Mouse (Mus musculus): ENCODE data around the gene Taf3.

The Taf3 gene

DNA sequence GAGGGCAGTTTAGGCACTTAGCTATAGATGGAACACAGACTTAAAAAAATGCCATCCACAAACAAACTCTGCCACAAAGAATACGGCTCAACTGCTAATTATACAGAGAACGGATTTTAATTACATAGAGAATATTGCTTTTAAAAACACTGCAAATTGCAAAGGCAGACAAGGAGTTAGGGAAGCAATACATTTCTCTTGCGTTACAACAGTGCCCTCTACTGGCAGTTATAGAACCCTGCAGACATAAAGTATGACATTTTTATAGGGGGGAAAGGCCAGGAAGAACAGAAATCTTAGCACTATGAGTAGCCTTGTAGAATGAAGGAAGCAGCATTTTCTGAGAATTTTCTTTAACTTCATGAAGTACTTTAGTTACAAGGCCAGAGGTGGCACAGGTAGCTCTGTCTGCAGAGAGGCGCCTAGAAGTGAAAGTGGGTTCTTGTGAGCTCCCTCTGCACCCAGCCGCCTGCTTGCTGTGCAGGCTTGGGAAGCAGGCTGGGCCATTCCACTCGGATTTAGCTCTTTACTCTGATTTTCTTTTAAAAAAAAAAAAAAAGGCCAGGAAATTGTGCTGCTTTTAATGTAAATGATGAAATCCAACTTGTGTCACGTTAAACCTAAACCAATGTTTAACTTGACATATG is 38.0 kb downstream of the Taf3 start:
- DNase-seq (ENCODE audit: low read depth): peak; percentile 51

DNA sequence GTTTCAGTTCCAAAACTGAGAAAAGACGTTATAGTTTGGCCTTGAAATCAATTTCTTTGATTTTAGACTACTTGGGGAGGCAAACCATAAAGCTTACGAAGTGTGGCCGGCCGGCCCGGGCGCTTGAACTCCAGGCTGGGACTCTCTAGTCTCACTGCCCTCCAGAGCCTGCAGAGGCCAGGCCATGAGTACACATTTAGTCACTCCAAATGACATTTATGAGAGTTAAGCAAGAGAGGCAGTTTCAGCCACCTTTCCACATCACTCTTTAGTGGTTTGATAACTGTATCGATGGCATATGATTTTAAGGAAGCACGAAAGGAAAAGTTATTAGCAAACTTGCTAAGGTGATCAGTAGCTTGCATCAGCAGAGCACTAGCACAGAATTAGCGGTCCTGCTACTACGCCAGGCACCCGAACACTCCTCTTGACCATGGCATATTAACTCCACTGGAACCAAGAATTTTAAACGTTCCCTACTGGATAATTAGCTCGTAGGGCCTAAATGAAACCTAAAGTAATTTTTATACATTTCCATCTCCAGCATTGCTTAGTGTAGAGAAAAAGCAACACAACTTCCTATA is 38.6 kb downstream of the Taf3 start:
- DNase-seq (ENCODE audit: low read depth): no peak

DNA sequence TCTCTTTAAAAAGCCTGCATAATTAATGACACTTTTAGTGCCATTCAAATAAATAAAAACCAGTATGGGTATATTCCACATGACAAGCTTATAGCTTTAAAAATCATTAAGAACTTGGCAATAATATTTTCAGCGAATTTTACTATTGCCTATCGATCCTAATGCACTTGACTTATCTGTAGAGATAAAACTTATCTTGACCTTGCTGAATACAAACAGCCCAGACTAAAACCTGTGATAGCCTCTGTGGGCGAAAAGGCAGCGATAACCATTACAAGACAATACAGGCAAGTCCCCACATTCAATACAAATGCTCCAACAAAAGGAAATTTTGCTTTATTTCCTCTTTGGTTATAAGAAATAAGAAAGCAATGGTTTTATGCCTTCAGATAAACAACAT is 39.8 kb downstream of the Taf3 start:
- DNase-seq (ENCODE audit: low read depth): no peak

DNA sequence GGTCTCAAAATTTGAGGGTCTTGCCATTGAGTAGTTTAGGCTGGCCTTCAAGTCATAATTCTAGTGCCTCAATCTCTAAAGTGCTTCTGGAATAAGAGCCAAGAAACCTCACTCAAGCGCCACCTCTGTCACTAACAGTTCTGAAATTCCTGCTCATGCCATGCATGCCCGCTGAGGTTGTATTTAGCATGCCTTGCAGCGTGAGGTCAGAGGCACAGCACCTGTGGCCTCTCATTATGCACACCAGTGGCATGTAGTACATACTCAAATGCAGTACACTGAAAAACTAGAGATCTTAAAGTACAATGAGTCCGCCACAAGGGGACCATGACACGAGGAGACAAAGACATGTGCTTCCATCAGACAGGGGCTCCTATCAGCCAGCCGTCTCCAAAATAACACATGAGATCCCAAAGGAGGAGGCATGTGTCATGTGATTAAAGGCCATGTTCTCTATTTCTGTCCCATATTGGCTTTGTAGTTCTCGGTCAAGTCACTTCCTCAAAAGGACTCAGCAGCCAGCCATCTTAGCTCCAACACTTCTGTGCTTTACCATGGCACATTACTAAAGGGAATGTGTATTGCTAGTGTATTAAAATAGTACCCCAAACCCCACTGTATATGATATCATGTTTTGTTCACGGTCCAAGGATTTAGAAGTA is 43.3 kb downstream of the Taf3 start:
- no peak for DNase-seq (ENCODE audit: low read depth)

DNA sequence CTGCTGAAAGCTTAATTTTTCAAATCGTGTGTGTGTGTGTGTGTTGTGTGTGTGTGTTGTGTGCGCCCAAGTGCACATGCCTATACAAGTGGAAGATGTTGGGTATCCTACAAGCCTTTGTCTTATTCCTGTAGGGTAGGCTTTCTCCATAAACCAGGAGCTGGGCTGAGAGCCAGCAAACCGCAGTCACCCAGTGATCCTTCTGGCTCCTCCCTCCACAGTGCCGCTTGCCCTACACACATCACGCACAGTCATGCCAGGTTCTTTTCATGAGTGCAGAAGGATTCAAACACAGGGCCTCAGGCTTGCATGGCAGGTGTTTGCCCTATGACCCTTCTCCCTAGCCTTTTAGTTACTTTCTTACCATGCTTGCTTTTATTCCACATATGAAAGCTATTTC is 45.0 kb downstream of the Taf3 start:
- DNase-seq (ENCODE audit: low read depth): no peak

DNA sequence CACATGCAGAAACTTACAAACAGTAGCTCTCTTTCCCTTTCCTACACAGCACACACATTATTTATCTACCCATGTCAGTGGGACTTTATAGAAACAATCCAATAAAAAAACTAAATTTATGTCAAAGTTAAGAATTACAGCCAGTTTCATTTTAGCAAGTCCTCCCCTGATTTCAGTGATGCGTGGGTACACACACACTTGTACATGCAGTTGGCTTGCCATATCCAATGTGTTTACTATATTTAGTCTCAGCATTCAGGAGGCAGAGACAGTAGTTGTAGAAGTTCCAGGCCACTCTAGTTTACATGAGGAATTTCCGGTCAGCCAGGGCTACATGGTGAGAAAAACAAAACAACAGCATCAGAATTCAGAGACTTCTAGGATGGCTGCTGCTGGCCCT is 46.8 kb downstream of the Taf3 start:
- DNase-seq (ENCODE audit: low read depth): no peak

DNA sequence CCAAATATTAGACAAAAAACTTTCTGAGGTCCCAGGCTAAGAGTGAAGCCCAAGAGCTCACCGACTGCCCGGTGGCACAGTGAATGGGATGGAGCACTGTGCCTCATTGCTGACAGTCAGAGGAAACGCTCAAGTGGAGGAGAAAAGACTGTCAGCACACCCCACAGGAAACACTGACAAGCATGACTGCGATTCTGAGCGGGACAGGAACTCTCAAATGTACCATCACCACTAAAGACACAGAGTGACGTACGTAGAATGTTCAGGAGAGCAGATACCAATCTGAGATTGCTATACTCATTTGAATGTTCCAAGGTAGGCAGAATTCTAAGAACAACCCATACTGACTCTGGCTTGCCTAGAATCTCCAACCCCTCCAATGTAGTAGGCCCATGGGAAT is 50.9 kb downstream of the Taf3 start:
- no peak for DNase-seq (ENCODE audit: low read depth)

DNA sequence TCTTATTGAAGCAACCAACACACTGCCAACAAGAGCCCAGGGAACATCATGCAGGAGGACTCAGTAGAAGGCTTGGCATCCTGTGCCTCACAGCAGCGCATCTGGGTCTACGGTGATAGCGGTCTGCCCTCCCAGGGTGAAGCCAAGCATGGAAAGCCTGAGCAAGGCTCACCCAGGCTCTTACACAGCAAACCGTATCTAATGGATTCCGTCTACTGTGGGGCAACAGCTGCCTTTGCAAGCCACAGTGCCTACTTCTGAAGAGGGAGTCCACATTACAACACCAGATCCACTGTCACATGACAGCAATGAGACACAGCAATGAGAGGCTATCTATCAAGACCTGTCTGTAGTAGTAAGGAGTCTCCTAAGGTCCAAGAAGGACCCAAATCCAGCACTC is 52.3 kb downstream of the Taf3 start:
- no peak for DNase-seq (ENCODE audit: low read depth)

DNA sequence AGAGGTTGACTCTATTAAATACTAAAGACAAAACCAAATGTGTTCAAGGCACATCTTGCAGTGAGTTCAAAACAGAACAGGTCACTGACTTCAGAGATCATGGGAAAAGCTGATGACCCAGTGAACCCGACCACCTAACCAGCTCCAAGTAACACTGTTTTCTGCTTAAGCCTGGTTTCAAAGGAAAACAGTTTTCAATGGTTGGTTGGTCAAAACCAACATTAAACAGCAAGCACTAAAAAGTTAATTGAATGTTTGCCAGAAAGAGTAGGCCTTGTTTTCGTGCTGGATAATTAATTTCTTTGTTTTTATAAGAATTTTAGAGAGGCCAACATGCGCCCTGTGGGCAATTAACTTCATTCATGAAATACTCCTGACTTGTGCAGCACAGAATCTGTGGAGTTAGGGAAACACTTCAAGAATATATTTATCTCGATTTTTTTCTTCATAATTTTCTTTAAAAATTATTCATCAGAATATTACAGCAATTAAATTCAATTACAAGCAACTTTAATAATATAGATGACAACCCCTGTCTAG is 57.6 kb downstream of the Taf3 start:
- DNase-seq (ENCODE audit: low read depth): no peak

DNA sequence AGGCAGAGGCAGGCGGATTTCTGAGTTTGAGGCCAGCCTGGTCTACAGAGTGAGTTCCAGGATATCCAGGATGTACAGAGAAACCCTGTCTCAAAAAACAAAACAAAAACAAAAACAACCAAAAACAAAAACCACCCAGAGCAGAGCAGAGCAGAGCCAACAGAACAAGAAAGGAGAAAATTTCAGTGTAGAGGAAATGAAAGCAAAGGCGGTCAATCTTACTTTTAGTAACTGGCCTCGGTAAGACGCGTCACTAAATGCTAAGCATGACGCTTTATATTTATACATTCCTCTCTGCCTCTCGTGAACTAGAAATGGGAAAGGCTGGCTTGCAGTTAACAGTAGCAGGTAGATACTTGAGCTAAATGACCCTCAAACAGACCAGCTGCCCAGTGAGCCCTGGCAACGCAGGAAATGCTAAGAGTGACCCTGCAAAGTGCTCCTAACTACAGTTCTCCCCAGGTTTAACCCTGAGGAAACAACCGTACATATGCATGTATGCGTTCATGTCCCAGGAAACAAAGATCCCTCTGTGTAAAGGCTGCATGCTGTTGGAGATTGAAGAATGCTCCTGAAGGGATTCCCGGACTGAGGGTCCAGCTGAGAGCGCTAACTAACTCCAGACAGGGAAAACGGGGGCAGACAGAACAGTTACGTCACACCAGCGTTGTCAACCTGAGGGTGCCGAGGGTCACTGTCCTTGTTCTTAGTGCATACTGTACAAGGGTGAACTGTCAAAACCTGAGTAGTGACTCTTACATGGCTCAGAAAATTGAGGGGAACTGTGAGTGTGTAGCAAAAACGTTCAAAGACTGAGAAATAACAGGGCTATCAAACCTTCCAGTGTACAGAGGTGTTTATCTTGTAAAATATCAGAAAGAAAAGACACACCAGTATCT is 58.5 kb downstream of the Taf3 start:
- DNase-seq (ENCODE audit: low read depth): no peak

DNA sequence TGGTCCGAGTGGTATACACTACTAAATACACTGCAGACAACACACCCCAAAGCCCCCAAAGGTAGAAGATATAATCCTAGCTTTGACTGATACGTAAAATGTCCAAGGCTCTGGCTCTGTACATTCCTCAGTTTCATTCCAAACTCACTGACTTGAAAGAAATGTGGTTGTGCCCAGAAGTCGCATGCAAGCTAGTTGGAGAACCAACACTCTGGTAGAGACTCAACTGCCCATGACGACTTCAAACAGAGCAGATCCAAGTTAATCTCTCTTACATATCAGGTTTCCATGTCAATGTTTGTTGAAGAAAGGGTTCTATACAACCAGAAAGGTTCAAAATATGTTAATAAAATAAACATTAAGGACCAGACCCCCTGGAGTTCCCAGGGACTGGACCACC is 60.1 kb downstream of the Taf3 start:
- no peak for DNase-seq (ENCODE audit: low read depth)

DNA sequence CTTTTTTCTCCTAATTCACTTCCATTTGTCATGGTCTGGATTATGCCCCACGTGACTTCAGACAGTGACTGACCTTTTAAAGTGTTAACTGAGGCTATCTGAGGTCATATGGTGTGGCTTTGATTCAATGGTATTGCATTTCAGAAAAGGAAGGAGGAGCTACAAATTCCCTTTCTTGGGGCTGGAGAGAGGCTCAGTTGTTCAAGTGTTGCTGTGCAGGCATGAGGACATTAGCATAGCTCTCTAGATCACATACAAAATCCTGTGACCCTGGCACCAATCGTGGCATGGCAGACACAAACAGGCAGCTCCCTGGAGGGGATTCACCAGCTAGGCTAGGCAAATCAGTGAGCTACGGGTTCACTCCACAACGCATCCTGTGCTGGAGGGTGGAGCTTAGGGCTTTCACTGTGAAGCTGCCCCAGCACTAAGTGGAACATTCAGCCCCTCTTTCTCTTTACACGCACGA is 62.4 kb downstream of the Taf3 start:
- no peak for DNase-seq (ENCODE audit: low read depth)

DNA sequence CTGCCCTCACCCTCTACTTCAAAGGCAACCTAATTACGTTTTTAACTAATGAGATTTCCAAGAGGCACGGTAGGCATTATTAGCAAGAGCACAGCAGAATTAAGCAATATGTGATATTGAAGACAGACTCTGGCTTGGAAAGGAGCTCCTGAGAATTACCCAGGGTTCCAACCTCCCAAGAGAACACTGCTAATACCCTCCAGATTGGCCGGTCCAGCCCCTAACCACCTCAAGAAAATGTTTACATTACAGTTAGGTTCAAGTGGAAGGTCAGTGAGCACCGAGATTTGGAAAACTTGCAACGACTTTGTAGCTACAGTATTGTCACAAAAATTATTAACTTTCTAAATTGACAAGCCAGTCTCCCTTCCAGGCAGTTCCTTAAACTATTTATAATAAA is 66.0 kb downstream of the Taf3 start:
- DNase-seq (ENCODE audit: low read depth): no peak

DNA sequence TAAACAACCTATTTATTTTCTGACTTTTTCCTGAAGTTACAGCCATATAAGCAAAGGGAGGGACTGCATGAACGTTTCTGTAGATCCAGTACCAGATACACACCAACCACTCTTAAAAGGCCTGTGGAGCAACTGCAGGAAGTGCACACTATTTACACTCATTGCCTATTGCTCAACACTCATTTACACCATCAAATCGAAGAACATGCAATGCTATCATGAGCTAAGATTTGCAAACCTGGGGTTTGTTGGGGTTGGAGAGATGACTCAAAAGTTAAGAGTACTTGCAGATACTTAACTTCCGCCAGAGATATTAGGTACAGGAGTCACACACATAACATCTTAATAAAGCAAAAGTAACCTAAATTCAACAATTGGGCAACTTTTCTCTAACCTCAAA is 76.5 kb downstream of the Taf3 start:
- peak; percentile 8 for DNase-seq (ENCODE audit: low read depth)

DNA sequence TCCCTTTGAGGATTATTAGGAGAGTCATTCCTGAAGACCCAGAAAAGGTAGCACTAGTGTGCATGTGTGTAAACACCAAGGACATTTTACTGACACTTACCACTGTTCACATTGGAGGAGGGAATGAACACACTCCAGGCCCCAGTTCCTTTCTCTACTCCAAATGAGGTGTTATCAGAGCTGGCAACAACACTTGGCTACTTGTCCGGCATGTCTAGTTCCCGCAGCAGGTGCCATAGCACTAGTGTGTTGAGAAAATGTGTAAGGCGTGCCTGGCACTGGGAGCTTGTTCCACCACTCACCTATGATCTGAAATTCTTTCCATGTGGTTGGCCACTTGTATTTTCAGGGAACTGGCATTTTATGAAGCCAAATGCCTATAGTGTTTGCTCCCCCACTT is 77.8 kb downstream of the Taf3 start:
- no peak for DNase-seq (ENCODE audit: low read depth)

DNA sequence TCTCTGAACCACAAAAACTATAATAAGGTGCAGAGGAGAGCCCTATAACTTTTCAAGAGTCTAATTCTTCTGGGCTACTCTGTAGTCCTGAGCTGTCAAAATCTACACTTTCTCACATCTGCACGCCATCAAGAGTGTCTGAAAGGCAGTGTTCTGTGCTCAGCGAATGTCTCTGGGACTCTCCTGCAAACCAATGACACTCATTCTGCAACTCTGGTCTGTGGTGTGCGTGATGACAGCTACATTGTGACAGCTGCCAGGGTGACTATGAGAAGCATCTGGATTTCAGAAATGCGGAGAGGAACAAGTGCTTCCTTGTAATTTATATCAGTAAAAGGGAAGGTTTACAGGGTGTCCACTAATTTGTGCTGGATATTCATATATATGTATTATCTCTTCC is 78.2 kb downstream of the Taf3 start:
- DNase-seq (ENCODE audit: low read depth): no peak

DNA sequence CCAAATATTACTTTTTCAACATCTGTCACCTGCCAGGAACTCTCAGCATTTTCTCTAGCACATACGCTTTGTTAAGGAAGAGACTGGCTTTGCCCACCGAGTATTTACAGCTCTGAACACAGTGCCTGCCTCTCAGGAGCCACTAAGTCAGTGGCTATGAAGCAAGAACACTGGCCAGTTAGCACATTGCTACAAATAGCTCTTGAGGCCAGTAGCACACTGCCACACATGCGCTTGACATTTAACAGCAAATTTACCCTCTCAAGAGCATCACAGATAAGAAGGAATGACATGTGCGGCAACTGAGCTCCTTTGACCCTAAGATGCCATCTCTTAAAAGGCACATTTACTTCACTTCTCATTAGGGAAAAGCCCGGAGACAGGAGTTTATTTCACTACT is 78.7 kb downstream of the Taf3 start:
- DNase-seq (ENCODE audit: low read depth): no peak

DNA sequence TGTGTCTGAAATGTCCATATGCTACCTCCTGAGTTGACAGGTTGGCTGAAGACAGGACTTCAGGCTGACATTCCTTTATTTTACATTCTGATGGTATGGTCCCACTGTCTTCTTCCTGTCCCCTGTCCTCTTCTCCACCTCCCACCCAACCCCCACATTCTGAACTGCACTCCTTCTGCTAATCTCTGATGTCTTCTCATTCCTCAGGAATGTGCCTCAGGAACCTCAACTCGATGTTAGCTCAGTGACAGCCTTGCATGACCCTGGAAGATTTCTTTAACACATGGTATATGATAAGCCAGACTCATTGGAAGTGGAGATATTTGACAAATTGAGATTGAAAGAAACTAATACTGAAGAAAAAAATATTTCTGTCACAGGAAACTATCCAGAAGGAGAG is 81.8 kb downstream of the Taf3 start:
- DNase-seq (ENCODE audit: low read depth): no peak

DNA sequence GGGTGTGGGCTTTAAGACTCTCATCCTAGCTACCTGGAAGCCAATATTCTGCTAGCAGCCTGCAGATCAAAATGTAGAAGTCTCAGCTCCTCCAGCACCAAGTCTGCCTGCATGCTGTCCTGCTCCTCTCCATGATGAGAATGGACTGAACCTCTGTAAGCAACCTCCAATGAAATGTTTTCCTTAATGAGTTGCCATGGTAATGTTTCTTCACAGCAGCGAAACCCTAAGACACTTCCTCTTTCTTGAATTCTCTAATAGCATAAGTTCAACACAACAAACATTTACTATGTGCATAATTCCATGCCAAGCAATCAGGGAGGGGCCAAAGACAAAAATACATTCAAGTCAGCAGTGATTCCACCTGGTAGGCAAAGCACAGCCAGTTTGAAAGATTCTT is 82.8 kb downstream of the Taf3 start:
- DNase-seq (ENCODE audit: low read depth): peak; percentile 35

DNA sequence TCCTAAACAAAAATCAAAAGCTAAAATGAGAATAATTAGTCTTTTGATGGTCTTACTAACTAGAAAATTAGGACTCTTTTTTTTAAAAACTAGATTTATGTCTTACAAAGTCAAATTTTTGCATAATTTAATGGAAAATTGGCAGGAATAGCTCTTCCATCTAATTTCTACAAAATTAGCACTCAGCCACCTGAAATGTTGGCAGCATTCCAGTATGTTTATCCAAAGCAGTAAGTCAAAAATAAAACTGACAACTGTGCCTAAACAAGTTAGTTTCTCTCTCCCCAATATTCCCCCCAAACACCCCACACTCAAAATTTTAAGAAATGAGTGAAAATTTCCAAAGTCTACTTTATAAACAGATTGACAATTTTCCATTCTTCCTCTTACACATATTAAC is 85.5 kb downstream of the Taf3 start:
- no peak for DNase-seq (ENCODE audit: low read depth)

DNA sequence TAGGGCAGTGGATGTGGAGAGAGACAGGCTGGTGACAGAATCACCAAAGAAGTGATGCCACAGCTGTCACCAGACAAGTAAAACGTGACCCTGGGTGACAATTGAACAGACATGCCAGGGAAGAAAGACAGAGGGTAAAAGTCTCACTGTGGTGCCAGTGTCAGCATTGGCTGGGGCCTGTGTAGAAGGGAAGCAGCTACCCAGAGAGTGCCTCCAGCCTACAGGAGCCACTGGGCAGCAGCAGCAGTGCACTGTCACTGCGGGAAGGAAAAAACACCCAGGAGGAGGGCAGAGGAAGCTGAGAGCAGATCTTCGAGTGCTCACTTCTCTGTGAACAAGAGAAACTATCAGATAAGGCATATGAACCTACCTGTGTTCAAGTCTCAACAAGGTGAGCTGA is 86.7 kb downstream of the Taf3 start:
- no peak for DNase-seq (ENCODE audit: low read depth)

DNA sequence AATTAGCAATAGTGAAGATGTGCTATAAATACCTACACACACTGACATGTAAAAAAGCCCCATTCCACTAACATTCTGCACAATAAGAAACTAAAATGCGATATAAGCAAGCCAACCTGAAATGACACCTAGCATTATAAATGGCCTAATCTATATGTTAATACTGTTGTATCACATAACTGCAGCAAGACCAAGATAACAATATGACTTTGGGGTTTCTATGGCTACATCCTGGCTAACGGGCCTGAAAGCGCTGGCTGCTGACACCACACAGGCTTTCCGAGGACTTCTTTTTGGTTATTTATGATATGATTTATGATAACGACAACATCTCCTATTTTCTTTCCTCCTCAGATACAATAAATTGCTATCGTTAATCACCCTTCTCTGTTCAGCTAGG is 90.4 kb downstream of the Taf3 start:
- no peak for DNase-seq (ENCODE audit: low read depth)

DNA sequence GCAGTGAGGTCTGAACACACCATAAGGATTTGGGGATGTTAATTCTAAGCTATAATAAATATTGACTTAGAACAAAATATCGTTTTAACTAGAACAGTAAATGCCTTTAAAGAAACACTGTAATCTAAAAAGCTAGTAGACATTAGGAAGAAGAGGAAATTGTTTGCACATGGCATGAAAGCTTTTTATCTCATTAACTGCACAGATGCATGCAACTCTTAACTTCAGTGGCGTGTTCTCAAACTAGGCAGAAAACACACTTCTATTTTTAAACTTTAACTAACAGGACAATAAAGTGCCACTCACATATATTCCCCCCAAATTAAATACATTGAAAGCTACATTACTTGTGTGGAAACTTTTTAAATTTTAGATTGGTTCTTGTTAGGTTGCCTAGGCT is 91.8 kb downstream of the Taf3 start:
- DNase-seq (ENCODE audit: low read depth): no peak
